Mouse (Mus musculus) brain, embryonic 14.5 days (tissue): ENCODE data around the gene Tbc1d2.

Experiments
- CTCF ChIP-seq: fragments of 200-500 bp; IDR thresholded peaks from 2 replicates; pipeline ENCODE4 v1.5.1; 2012; ENCODE audit warnings: inconsistent platforms, mild to moderate bottlenecking, moderate library complexity, borderline replicate concordance; ENCODE audit not compliant: insufficient read depth, insufficient read length; ENCODE audit errors: extremely low read depth
- POLR2A ChIP-seq: fragments of 200-500 bp; IDR thresholded peaks from 2 replicates; pipeline ENCODE4 v1.6.1; 2012; ENCODE audit warnings: mild to moderate bottlenecking, inconsistent platforms, borderline replicate concordance; ENCODE audit not compliant: poor library complexity, insufficient read depth, insufficient read length, severe bottlenecking; ENCODE audit errors: extremely low read depth

DNA sequence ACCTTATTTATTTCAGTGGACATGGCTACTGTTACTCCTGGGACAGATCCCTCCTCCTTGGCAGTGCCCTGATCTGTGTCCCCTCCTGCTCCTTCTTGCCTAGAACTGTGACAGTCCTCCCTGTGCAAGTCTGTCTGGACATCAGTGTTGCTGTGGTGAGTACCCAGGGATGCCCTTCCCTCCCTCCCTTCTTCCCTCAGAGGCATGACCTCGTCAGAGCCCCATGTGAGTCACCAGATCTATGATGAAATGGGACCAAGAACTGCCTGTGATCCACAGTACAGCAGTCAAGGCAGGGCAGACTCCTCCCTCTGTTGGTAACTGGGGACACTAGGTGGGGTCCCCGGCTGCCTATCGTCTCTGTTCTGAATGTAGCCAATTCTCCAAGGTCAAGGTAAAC, 42.4 kb downstream of the Tbc1d2 start:
- TF ChIP-seq POLR2A, result no peak
- no peak for TF ChIP-seq CTCF
